Mouse (Mus musculus) heart, adult 2 months (tissue): ENCODE measurements around the gene Pdzd7. TPM values are rescaled to one million over a fixed set of nuclear protein-coding genes. Genes with fewer than 3 reads are reported as not detected.

ENCODE experiments used
- DNase-seq, 2 experiments: peaks; one replicate each; pipeline ENCODE4 v3.0.0; 2021
- H3K27ac ChIP-seq: fragments of 200-600 bp; 2 replicates; pipeline ENCODE4 v1.8.1; 2022
- H3K27me3 ChIP-seq: fragments of 200-500 bp; 2 replicates; pipeline ENCODE4 v1.6.1; 2012; ENCODE audit warnings: mild to moderate bottlenecking, low read length, inconsistent platforms, mixed read lengths; ENCODE audit not compliant: control insufficient read depth, insufficient read depth
- H3K36me3 ChIP-seq: fragments of 200-500 bp; 2 replicates; pipeline ENCODE4 v1.6.1; 2012; ENCODE audit warnings: low read length, inconsistent platforms; ENCODE audit not compliant: control insufficient read depth, insufficient read depth
- H3K4me1 ChIP-seq: fragments of 200-500 bp; 2 replicates; pipeline ENCODE4 v1.6.1; 2011; ENCODE audit warnings: low read length; ENCODE audit not compliant: control insufficient read depth, insufficient read depth
- H3K4me3 ChIP-seq: fragments of 200-600 bp; 2 replicates; pipeline ENCODE4 v1.8.1; 2022
- H3K79me2 ChIP-seq: fragments of 200-500 bp; replicated peaks from 2 replicates; pipeline ENCODE4 v1.6.1; 2012; ENCODE audit warnings: mild to moderate bottlenecking, inconsistent platforms, low read length, moderate library complexity, mixed read lengths; ENCODE audit not compliant: control insufficient read depth, insufficient read depth
- H3K9ac ChIP-seq: fragments of 200-500 bp; 2 replicates; pipeline ENCODE4 v1.6.1; 2012; ENCODE audit warnings: low read depth, mild to moderate bottlenecking, control low read depth, inconsistent platforms, low read length, mixed read lengths
- CTCF ChIP-seq: fragments of 200-600 bp; IDR thresholded peaks from 2 replicates; pipeline ENCODE4 v1.8.1; 2022; ENCODE audit warnings: antibody characterized with exemption, mild to moderate bottlenecking, moderate library complexity
- EP300 ChIP-seq: fragments of 200-500 bp; IDR thresholded peaks from 2 replicates; pipeline ENCODE4 v1.6.1; 2011; ENCODE audit warnings: low read depth, low read length, control low read depth; ENCODE audit not compliant: insufficient read depth
- POLR2A ChIP-seq: fragments of 200-500 bp; IDR thresholded peaks from 2 replicates; pipeline ENCODE4 v1.6.1; 2011; ENCODE audit warnings: mild to moderate bottlenecking, low read depth, low read length, control low read depth; ENCODE audit not compliant: insufficient read depth
- WGBS: fragments of 180-500 bp; shearing (Covaris S2); methylation state at CpG from one replicate; pipeline ENCODE4 v1.1.7; 2018; 5-methylcytosine and 5-hydroxymethylcytosine counted together
- intact Hi-C: fragments of 180-260 bp; cut with DNase I; formaldehyde crosslinking; loops from one replicate; pipeline ENCODE4 v1.15.1; 2025
- polyA plus RNA-seq: library from polyadenylated mRNA; depleted of rRNA; stranded (reverse); fragments of >200 nt; gene quantifications from 2 replicates; pipeline ENCODE4 v1.2.3, GENCODE M21; 2012
- total RNA-seq, 2 experiments: library from RNA; stranded (reverse); gene quantifications; 2 replicates each; pipeline ENCODE4 v1.2.3; 2021

Gene Pdzd7
- total and polyA plus RNA-seq, 3 experiments: 0.08 to 0.43 TPM; not detected in 1

DNA sequence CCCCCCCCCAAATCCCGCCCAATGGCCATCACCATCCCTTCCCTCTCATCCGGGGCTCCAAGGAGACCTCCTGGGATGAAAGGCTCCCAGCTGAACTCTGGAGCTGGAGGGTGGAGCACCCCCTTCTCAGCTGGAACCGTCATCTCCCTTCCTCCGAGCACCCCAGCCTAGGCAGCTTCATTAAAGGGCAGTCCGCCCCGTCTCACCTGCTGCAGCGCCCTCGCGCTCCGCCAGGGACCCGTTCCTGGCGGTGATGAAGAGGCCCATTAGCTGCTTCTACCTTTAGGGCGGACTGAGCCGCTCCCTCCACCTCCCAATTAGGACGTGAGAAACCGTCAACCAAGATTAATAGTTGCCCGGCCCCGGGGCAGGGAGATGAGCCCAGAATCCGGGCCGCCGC lies 19.7 kb upstream of the Pdzd7 start:
- Histone ChIP-seq H3K4me3 (no peak overlapping the region), H3K27ac (no peak overlapping the region), H3K27me3 (peaks cover 4% of the 10 kb centered on the region; the same call in 1 of the 2 replicates), H3K79me2 (no peaks in the 10 kb centered on the region), H3K9ac (no peak overlapping the region), H3K4me1 (no peaks in the 10 kb centered on the region), H3K36me3 (no peaks in the 10 kb centered on the region)
- intact Hi-C loops: no loop called here
- no peak for DNase-seq
- WGBS: 10% methylated on average over 21 of the region's 21 CpGs
- TF ChIP-seq EP300 (no peak), POLR2A (no peak), CTCF (no peak)

DNA sequence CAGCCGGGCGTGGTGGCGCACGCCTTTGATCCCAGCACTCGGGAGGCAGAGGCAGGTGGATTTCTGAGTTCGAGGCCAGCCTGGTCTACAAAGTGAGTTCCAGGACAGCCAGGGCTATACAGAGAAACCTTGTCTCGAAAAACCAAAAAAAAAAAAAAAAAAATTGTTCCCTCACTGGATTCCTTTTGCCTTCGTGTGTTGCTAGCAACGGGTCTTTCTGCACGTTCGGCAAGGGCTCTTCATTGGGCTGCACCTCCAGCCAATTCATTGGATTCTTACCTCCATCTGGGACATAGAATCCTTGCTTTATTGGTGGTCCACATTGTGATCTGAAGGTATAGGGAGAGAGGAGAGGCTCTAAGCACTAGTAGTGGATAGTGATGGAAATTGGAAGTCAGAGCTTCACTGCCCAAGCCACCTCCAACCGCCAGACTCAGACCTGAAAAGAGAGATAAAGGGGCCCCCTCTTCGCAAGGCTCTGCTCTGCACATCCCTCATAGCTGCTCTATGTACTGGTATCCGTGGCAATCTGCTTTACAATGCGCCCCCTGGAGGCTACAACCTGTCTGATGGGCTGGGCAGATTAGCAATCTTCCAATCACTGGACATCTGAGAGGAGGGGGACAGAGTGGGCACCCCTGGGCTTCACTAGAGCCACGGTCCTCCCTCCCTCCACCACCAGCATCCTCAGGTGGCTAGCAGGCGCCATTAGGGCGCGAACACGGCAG lies 18.2 kb upstream of the Pdzd7 start:
- intact Hi-C loops: no loop called here
- no peak overlapping the region for H3K27ac ChIP-seq
- H3K4me1 ChIP-seq: no peaks in the 10 kb centered on the region; the same call in 1 of the 2 replicates
- H3K79me2 ChIP-seq: no peaks in the 10 kb centered on the region
- no peak overlapping the region for H3K9ac ChIP-seq
- peak; percentile 46 to 63 for DNase-seq
- TF ChIP-seq EP300: no peak
- no peak for TF ChIP-seq POLR2A
- TF ChIP-seq CTCF: peak; percentile 77
- no peaks in the 10 kb centered on the region for H3K36me3 ChIP-seq
- WGBS: 46% methylated on average over 20 of the region's 20 CpGs
- no peak overlapping the region for H3K4me3 ChIP-seq
- peaks cover 4% of the 10 kb centered on the region; the same call in 1 of the 2 replicates for H3K27me3 ChIP-seq

- Histone ChIP-seq H3K36me3 (no peaks in the 10 kb centered on the region; the same call in 1 of the 2 replicates), H3K9ac (peak overlapping the region; percentile 37), H3K79me2 (no peaks in the 10 kb centered on the region), H3K4me3 (peak overlapping the region; percentile 71), H3K4me1 (peaks cover 5% of the 10 kb centered on the region), H3K27me3 (no peaks in the 10 kb centered on the region), H3K27ac (peak overlapping the region; percentile 92)
- 3% methylated on average over 14 of the region's 14 CpGs for WGBS
- intact Hi-C loops: loop anchor here (2.0 kb wide), 1 partner anchor 16 kb away; the partner anchor contains the start of gene Kazald1
- no peak for DNase-seq
- TF ChIP-seq POLR2A: no peak
- no peak for TF ChIP-seq CTCF
- TF ChIP-seq EP300: no peak
Observed at GRCm38 (mm10) chr19:45058841-45059240, 13.3 kb upstream of the Pdzd7 start.

GRCm38 (mm10) chr19:45058113-45058839 lies 12.8 kb upstream of the Pdzd7 start:
- TF ChIP-seq CTCF: no peak
- peak; percentile 72; the same call in 1 of the 2 replicates for TF ChIP-seq EP300
- peak; percentile 84 for TF ChIP-seq POLR2A
- H3K4me3 ChIP-seq: peak overlapping the region; percentile 71
- H3K36me3 ChIP-seq: no peaks in the 10 kb centered on the region; the same call in 1 of the 2 replicates
- under 1% methylated on average over 34 of the region's 34 CpGs for WGBS
- intact Hi-C loops: loop anchor here (2.0 kb wide), 1 partner anchor 17 kb away; the partner anchor contains the start of gene Kazald1
- peak; percentile 93 to 94 for DNase-seq
- peak overlapping the region; percentile 76 for H3K9ac ChIP-seq
- no peaks in the 10 kb centered on the region for H3K79me2 ChIP-seq
- no peaks in the 10 kb centered on the region for H3K27me3 ChIP-seq
- H3K27ac ChIP-seq: peak overlapping the region; percentile 92
- peaks cover 5% of the 10 kb centered on the region for H3K4me1 ChIP-seq

DNA sequence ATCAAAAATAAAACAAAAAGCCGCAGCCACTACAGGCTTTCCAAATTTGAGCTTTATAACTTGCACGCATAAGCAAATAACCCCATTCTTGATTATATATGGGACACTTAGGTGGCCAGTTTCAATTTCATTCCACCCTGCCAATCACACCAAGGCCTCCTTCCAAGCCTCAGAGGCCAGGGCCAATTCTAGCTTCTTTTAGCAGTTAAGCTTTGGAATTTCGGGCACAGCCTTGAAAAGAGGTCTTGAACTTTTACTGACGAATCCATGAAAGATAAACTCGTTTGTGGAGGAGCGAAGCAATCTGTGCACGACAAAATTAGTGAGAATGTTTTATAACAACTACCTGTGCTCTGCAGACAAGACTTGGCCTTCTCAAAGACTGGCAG lies 12.2 kb upstream of the Pdzd7 start:
- 23% methylated on average over 7 of the region's 7 CpGs for WGBS

More for the DNA sequence above, 12.2 kb upstream of the Pdzd7 start:
- Histone ChIP-seq H3K36me3 (no peaks in the 10 kb centered on the region; the same call in 1 of the 2 replicates), H3K4me1 (peaks cover 5% of the 10 kb centered on the region), H3K27me3 (no peaks in the 10 kb centered on the region), H3K79me2 (no peaks in the 10 kb centered on the region), H3K4me3 (peak overlapping the region; percentile 71), H3K9ac (peak overlapping the region; percentile 76), H3K27ac (peak overlapping the region; percentile 92)
- intact Hi-C loops: loop anchor here (2.0 kb wide), 1 partner anchor 17 kb away; the partner anchor contains the start of gene Kazald1
- DNase-seq: no peak
- TF ChIP-seq POLR2A (no peak), EP300 (no peak), CTCF (no peak)
